Mouse (Mus musculus) mature B cell (primary cell): ENCODE results near the gene Lipt2.

Experiments used
- in situ Hi-C: fragments of 300-500 bp; cut with MboI; formaldehyde crosslinking; loops from 2 replicates; pipeline ENCODE4 v1.14.3; 2019

Gene Lipt2

DNA sequence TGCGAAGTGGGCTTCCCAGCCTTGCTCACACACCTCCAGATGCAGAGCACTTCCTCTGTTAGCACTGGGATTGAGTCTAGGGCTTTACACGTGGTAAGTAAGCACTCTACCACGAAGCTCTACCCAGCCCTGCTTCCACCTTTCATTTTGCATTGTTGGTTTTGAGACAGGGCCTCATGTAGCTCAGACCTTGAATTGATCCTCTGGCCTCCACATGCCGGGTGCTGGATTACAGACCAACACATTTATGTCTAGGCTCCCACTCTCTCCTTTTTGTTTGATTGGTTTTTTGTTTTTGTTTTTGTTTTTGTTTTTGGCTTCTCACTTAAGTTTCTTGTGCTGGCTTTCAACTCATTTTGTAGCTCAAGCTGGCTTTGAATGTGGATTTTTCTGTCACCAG is 11.7 kb downstream of the Lipt2 start:
- in situ Hi-C loops, result no loop called here

DNA sequence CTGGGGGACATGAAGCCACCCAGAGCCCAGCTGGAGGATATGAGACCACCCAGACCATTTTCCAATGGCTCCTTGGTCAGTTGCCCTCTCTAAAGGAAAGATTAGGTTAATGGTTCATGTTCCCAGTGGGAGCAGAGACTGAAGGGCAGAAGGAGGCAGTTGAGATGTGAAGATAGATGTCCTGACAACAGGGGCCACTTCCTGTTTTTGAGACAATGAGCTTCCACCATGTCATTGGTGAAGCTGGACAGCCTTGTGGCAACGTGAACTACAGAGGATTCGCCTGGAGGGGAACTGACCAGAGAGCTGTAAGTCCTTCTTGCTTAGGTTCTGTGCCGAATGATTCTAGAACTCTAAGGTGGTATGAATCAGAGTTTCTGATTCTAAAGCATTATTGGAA is 17.2 kb downstream of the Lipt2 start, which contains the start of gene Kcne3:
TSS of gene Kcne3 (plus strand) at position 234 of the 400 bp plus-strand sequence.
- in situ Hi-C loops, result no loop called here

DNA sequence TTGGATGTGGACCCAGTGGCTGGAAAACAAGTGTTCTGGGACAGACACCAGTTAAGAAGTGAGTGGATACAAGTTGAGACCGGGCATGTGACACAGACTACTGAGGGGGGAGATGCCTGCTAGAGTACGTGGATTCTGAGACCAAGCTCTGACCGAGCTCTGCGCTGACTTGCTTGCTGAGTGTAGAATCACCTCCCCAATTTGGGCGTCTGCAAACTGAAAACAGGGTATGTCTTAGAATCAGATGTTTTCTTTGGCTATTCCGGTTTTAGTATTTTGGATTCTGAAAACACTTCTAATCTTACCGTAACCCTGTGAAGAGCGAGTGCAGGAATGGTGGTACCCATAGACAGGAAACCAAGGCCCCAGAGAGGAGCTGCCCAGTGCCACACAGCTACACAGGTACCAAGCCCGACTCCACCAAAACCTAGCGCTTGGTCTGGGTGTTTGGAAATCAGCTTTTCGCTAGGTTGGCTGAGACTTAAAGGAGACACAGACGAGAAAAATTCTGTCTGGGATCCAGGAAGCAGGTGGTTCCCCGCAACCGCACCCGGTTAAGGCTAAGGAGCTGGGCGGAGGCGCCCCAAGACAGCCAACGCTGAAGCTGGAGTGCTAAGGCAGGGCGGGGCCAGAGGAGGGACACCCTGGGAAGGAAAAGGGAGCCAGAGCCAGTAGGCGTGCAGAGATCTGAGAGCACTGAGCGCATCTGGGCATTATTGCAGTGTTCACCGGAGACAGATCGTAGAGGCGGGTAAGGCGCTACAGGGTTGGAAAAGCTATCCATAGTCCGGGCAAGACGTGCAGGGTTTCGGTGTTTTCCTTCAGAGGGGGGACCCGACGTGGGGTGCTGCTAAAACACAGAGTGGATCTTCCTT is 19.2 kb downstream of the Lipt2 start:
- in situ Hi-C loops, result no loop called here

DNA sequence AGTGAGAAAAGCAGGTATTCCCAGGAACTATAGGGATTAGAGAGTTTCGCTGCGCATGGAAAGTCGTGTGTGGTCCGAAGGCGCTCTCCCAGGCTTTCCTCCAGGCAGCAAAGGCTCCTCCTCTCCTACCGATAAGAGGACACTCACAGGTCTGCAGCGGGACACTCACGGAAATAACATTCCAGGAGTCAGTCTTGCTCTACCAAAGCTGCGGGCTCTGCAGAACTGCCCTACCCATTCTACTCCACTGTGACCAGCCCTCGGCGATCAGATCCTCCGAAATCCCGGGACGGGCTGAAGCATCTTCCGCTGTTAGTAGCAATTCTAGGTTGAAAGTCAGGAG is 19.8 kb downstream of the Lipt2 start:
- in situ Hi-C loops, result no loop called here

DNA sequence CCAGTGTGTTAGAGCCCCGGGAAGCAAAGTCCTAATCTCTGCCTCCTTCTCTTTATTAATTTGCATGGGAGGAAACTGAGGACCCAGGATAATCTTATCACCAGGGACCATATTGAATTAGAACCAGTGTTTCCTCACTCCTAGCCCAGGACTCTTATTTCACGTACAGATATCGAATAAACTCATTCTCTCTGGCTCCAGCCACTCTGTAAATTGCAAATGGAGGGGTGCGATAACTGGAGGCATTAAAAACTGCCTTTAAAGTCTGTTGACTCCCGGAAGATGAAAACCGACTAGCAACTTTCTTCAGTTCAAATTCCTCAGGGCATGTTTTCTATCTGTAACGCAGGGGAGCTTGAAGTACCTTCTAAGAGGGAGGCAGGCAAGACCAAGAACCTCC is 20.3 kb downstream of the Lipt2 start:
- in situ Hi-C loops, result no loop called here

DNA sequence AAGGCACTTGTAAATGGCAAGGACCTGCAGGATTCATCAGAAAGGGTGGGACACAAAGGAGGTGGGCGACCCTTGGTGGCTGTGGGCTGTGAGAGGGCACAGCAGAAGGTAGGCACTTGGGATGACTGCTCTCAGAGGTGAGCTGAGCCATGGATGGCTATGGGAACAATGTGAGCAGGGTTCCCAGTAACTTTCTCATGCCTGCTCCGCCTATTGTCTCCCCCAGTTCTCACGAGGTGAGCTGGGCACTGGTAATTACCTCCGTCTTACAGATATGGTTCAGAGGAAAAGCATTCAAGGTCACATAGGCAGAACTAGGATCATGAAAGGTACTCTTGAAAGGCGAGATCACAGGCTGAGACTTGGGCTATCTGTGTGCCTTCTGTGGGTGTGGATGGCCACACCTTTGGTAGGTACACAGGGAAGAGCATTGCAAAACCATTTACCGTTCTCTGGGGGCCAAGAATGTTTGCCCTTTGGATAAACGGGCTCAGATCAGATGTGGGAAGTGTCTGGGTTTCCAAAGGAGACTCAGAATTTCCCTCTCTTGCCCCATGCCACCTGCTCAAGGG is 20.8 kb downstream of the Lipt2 start:
- in situ Hi-C loops, result no loop called here

DNA sequence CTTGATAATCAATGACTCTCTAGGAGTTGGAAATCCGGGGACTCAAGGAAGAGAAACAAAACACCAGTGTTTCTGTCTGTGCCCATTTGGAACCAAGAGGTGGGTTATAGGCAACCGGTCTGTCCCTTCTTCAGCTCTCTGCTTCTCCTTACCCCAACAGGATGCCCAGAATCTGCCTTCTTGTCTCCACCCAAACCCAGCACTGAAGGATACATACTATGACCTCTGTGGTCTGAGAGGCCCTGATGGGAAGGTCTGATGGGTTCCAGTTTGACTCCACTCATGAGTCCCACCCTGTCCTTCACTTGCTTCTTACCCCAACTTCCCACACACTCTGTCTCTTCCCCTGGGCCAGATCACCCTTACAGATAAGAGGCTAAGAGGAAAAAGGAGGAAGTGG is 22.1 kb downstream of the Lipt2 start:
- in situ Hi-C loops, result no loop called here

DNA sequence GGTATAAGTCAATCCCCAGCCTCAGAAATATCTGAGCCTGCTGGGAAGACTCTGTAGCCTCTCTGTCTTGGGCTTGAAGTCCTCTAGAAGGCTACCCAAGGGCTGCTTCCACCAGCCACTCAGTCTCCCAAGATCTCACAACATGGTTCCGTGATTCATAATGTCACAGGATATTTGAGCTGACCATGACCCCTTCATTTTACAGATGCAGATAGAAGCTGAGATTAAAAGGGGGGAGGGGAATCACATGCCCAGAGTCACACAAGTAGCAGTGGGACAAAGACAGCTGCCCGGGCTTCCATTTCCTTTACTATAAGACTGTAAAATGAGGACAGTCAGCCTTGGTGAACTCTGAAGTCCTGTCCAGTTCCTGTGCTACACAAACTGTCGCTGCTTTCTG is 22.5 kb downstream of the Lipt2 start:
- in situ Hi-C loops, result no loop called here

DNA sequence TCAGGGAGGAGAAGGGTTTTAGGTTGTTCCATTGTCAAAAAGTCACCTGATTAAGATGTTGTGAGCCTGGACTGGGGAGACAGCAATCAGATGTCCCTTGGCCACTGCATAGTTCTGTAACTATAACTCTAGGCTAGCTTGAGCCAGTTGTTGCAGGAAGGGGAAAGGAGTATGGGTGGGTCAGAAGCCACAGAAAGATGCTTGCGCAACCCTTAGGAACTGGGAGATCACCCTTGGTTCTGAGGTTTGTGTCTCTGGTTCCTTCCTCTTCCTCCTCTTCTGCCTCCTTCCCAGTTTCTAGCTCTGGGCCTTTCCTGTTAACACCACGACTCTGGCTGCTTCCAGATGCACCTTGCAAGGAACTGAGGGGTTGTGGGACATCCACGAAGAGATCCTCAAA is 23.3 kb downstream of the Lipt2 start:
- in situ Hi-C loops, result no loop called here

DNA sequence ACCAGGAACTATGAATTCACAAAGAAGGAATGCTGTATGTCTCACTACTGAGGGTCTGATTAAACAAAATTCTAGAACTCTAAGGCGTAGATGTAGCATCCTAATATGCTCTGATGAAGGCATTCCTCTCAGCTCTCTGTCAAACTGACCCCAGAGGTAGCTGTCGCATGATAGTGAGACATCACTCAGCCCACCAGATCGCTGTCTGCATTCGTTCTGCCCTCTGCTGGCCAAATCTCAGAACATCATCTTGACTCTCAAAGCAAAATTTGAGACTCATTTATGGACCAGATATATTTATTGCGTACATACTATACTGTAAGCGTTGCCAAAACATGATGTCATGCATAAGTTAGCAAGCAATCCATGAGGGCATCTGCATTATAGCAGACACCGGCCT is 28.5 kb downstream of the Lipt2 start:
- in situ Hi-C loops, result no loop called here

DNA sequence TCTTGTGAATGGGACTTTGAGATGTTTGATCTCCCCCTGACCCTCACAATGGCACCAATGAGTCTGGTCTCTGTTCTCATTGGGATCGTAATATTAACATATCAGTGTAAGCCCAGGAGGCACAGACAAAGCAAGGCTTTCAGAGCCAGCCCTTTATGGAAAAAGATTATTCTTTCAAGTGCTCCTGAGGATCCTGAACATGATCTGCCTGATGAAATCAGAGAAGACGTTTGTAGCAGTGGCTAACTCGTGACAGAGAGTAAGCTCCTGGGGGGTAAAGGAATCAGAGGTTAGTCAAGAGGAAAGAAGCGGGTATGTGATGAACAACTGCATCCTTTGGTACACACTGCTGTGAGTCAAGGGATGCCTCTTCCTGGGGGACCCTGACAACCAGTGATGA is 31.1 kb downstream of the Lipt2 start:
- in situ Hi-C loops, result no loop called here

DNA sequence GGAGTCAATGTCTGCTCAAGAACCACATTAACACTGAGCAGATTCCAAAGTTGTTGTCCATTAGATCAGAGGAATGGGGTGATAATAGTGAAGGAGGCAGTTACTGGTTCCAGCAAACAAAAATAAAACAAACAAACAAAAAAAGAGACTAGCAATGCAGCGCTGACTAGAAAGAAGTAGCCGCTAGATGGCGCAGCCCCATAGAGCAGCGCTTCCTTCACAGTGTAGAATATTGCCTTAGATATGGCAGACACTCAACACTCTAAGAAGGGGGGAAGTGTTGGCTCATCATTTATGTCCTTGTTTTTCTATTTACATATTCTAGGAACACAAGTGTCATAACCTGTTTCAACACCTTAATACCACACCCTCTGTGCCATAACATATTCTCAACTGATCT is 31.7 kb downstream of the Lipt2 start:
- in situ Hi-C loops, result no loop called here

DNA sequence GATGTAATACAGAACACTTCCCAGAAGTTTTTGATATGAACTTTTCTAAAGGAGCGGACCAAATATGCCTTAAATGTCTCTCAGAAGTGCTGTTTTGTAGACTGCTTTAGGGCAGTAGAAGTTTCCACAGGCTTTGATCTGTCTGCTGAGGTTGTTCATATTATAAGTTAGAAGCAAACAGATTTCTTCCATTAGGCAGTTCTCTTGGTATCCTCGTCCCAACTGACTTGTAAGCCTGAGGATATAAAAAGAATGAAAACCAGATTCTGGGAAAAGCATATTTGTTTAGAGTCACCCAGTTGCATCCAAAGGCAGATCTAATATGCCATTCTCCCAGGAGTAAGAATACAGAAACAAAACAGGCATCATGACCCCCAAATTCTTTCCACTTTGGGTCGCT is 42.1 kb downstream of the Lipt2 start:
- in situ Hi-C loops, result no loop called here

DNA sequence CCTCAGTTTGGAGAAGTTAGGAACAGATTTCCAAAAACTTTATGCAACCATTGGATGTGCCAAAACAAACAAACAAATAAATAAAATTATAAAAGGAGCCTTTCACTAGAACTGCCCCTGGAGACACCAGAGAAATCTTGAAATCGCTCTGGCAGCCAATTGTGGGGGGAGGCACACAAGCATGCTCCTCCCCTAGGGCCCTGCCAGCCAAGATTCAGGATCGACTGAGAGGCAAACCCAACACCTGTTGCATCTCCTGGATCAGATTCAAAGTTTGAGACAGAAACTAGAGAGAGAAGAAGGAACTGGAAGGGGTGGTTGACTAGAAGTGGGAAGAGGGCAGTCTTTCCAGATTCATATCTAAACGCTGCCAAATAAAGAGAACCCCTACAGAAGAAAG is 44.5 kb downstream of the Lipt2 start:
- in situ Hi-C loops, result no loop called here

DNA sequence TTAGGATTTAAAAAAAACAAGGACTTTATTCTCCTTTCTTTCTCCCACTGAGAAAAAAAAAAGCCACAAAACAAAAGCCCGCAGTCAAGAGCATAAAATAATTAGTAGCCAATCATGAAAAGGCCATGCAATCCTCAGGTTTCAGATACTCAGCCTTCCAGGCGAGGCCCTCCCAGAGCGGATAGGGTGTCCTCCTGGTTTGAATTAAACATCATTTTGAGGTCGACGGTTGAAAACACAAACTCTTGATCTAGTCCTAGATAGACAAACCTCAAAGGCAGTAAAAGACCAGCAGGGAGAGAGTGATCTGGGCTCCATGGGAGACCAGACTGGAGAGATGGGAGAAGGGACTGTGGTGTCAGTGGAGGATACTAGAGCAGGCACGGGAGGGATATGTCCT is 45.8 kb downstream of the Lipt2 start:
- in situ Hi-C loops, result no loop called here

DNA sequence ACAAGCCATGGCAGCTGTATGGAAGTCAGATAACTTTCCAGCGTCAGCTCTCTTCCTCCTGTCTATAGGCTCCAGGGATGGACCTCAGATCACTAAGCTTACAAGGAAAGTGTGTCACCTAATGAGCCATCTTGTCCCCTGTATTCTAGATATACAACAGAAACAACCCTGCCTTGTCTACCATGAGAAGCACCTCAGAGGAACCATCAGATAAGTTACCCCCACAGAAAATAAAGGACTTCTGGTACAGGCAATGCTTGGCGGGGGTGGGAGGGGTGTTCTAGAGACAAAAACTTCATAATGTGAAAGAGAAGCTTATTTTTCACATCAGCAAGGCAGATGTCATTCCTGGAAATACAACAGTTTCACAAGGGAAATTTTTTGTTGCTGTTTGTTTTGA is 47.1 kb downstream of the Lipt2 start:
- in situ Hi-C loops, result no loop called here

DNA sequence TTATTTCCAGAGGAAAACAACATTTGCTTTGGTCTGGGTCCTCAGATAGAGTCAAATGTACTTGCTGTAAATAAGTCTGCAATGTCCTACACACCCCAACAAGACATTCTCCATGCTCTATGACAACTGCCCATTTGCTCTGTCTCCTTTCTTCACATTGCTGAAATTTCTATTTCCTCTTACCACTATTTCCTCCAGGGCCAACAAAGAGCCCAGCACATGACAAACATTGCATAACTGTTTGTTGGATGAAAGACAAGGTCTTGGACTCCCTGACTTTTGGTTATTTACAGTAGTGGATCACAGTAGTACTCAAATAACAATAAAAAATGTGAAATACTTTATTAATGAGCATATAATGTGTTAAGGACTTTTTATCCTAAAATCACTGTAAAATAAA is 48.8 kb downstream of the Lipt2 start:
- in situ Hi-C loops, result no loop called here
